11 mouse cellular contexts compared by ENCODE assay signal in the genomic region with DNA sequence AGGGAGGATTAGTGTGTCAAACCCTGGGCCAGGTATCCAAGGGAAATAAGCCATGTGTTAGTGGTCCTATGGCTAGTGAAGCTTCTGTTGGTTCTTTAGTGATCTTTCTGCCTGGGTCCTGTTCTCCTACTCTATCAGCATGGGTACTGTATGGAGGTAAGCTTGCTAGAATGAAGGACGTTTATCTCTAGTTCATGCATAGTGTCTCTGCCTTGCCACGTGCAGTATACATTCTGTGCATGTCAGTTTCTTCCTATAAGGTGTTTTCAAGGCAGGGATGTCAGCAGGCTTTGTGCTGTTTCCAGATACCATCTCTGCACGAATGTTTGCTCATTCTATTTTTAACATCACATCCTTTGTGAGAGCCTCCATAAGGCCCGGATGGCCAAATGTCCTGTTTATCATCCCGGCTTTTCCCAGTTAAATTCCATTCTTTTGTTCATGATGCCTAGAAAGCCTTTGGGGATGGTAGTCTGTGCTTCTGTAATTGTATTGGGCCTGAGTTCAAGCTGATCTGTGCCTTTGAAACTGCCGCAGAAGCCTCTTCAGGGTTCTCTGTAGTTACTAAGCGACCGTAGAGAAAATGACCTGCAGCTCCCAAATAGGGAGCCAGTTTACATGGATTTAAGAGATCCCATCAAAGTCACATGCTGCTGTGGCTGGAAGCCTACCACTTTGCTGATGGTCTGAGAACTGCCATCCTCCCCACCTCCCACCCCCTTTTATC.
DNase-seq lines count a peak whose midpoint lies in the region; ATAC-seq and TF ChIP-seq lines count a peak whose summit lies in the region.
"Had no signal": no experiment of that assay in that cellular context is flagged by ENCODE, and none has a peak within 500 bp of the region (broad histone marks: within the 10 kb centered on the region; RNA-seq: fewer than 3 reads in every experiment).

No protein-coding gene starts in this region.

- 33% methylated on average over 8 of the region's 8 CpGs for WGBS in heart, adult 2 months
- 37% methylated on average over 8 of the region's 8 CpGs for WGBS in heart, embryonic 10.5 days
- 57% methylated on average over 8 of the region's 8 CpGs for WGBS in forebrain, embryonic 16.5 days
- 30% methylated on average over 8 of the region's 8 CpGs for WGBS in midbrain, embryonic 11.5 days
- WGBS in liver, embryonic 12.5 days (ENCODE audit: insufficient replicate concordance) = 57% methylated on average over 8 of the region's 8 CpGs

- no peak for TF ChIP-seq CTCF in heart, adult 2 months (IDR thresholded peaks at IDR 0.05)

- H3K27ac ChIP-seq in heart, adult 2 months = peak overlapping the region; percentile 36; the same call in 1 of the 2 replicates
- no peak overlapping the region for H3K27ac ChIP-seq in heart, embryonic 10.5 days
- H3K27ac ChIP-seq in forebrain, embryonic 16.5 days (ENCODE audit: low read length) = no peak overlapping the region
- no peak overlapping the region for H3K27ac ChIP-seq in midbrain, embryonic 11.5 days (ENCODE audit: low read depth, low read length)
- H3K27ac ChIP-seq in liver, embryonic 12.5 days = no peak overlapping the region
- H3K27ac ChIP-seq: embryonic facial prominence, embryonic 12.5 days had no signal

- H3K36me3 ChIP-seq in heart, adult 2 months (ENCODE audit: control insufficient read depth, insufficient read depth, low read length) = peaks cover 15% of the 10 kb centered on the region
- H3K36me3 ChIP-seq in heart, embryonic 10.5 days = no peaks in the 10 kb centered on the region
- H3K36me3 ChIP-seq in forebrain, embryonic 16.5 days (ENCODE audit: control insufficient read depth, insufficient read depth) = no peaks in the 10 kb centered on the region
- no peaks in the 10 kb centered on the region for H3K36me3 ChIP-seq in midbrain, embryonic 11.5 days (ENCODE audit: control insufficient read depth, insufficient read depth, low read length)
- no peaks in the 10 kb centered on the region for H3K36me3 ChIP-seq in liver, embryonic 12.5 days
- H3K36me3 ChIP-seq: embryonic facial prominence, embryonic 12.5 days had no signal

- no peaks in the 10 kb centered on the region for H3K9me3 ChIP-seq in heart, embryonic 10.5 days
- no peaks in the 10 kb centered on the region for H3K9me3 ChIP-seq in forebrain, embryonic 16.5 days (ENCODE audit: control insufficient read depth, low read length)
- no peaks in the 10 kb centered on the region for H3K9me3 ChIP-seq in midbrain, embryonic 11.5 days (ENCODE audit: control insufficient read depth, low read length)
- H3K9me3 ChIP-seq in liver, embryonic 12.5 days (replicated peaks) = no peaks in the 10 kb centered on the region
- H3K9me3 ChIP-seq: embryonic facial prominence, embryonic 12.5 days had no signal

- H3K4me2 ChIP-seq in forebrain, embryonic 16.5 days (ENCODE audit: low read length) = no peak overlapping the region
- no peak overlapping the region for H3K4me2 ChIP-seq in midbrain, embryonic 11.5 days
- no peak overlapping the region for H3K4me2 ChIP-seq in liver, embryonic 12.5 days
- H3K4me2 ChIP-seq: embryonic facial prominence, embryonic 12.5 days had no signal

- TF ChIP-seq POLR2A in heart, adult 2 months (IDR thresholded peaks at IDR 0.05; ENCODE audit: insufficient read depth, low read depth, low read length) = no peak

- peaks cover 16% of the 10 kb centered on the region for H3K4me1 ChIP-seq in heart, adult 2 months (ENCODE audit: control insufficient read depth, insufficient read depth, low read length)
- H3K4me1 ChIP-seq in heart, embryonic 10.5 days = peaks cover 16% of the 10 kb centered on the region
- peaks cover 15% of the 10 kb centered on the region; the same call in 1 of the 2 replicates for H3K4me1 ChIP-seq in forebrain, embryonic 16.5 days (replicated peaks; ENCODE audit: control insufficient read depth, insufficient read depth, low read length)
- H3K4me1 ChIP-seq in midbrain, embryonic 11.5 days (ENCODE audit: control insufficient read depth, insufficient read depth, low read length) = peaks cover 14% of the 10 kb centered on the region
- no peaks in the 10 kb centered on the region for H3K4me1 ChIP-seq in liver, embryonic 12.5 days

- no peak for TF ChIP-seq EP300 in heart, adult 2 months (IDR thresholded peaks at IDR 0.05; ENCODE audit: insufficient read depth, low read depth, low read length)

- ATAC-seq in forebrain, embryonic 16.5 days = peak; percentile 52
- peak; percentile 54 for ATAC-seq in midbrain, embryonic 11.5 days (ENCODE audit: low FRiP score)
- ATAC-seq in liver, embryonic 12.5 days = no peak

- H3K9ac ChIP-seq in heart, adult 2 months (ENCODE audit: low read depth, low read length) = peak overlapping the region; percentile 20; the same call in 1 of the 2 replicates
- no peak overlapping the region for H3K9ac ChIP-seq in forebrain, embryonic 16.5 days (replicated peaks; ENCODE audit: low read depth, low read length)
- no peak overlapping the region for H3K9ac ChIP-seq in midbrain, embryonic 11.5 days (ENCODE audit: low read length)
- no peak overlapping the region for H3K9ac ChIP-seq in liver, embryonic 12.5 days
- H3K9ac ChIP-seq: embryonic facial prominence, embryonic 12.5 days had no signal

- H3K4me3 ChIP-seq in heart, adult 2 months = no peak overlapping the region
- H3K4me3 ChIP-seq in heart, embryonic 10.5 days = no peak overlapping the region
- H3K4me3 ChIP-seq in forebrain, embryonic 16.5 days (replicated peaks; ENCODE audit: low read length) = no peak overlapping the region
- H3K4me3 ChIP-seq in midbrain, embryonic 11.5 days (ENCODE audit: low read depth, low read length) = no peak overlapping the region
- no peak overlapping the region for H3K4me3 ChIP-seq in liver, embryonic 12.5 days
- H3K4me3 ChIP-seq: embryonic facial prominence, embryonic 12.5 days had no signal

- H3K79me2 ChIP-seq in heart, adult 2 months (replicated peaks; ENCODE audit: control insufficient read depth, insufficient read depth, low read length) = peaks cover 4% of the 10 kb centered on the region

- DNase-seq in heart, adult 2 months = no peak
- no peak for DNase-seq in heart, embryonic 10.5 days (ENCODE audit: low spot score)
- DNase-seq in R1 (ENCODE audit: low read depth, low spot score) = peak; percentile 19
- no peak for DNase-seq in midbrain, embryonic 11.5 days (ENCODE audit: low spot score, missing footprints)
- no peak for DNase-seq in B cell, adult 2 months
- DNase-seq in kidney, postnatal 36 days = no peak
- DNase-seq: cerebellum, postnatal 14 days; lung, postnatal 14 days had no signal

- intact Hi-C loops in heart, adult 2 months (cut with DNase I) = no loop called here

- no peaks in the 10 kb centered on the region for H3K27me3 ChIP-seq in heart, adult 2 months (ENCODE audit: control insufficient read depth, insufficient read depth, low read length)
- H3K27me3 ChIP-seq in heart, embryonic 10.5 days (ENCODE audit: insufficient read depth, poor library complexity, severe bottlenecking) = no peaks in the 10 kb centered on the region
- H3K27me3 ChIP-seq in forebrain, embryonic 16.5 days (replicated peaks; ENCODE audit: control insufficient read depth, insufficient read depth, low read length) = no peaks in the 10 kb centered on the region
- H3K27me3 ChIP-seq in midbrain, embryonic 11.5 days (ENCODE audit: control insufficient read depth, insufficient read depth, low read length) = no peaks in the 10 kb centered on the region; the same call in 1 of the 2 replicates
- H3K27me3 ChIP-seq in liver, embryonic 12.5 days (replicated peaks) = no peaks in the 10 kb centered on the region
- H3K27me3 ChIP-seq: embryonic facial prominence, embryonic 12.5 days had no signal
